Mouse (Mus musculus) urinary bladder, postnatal 14 days (tissue): ENCODE measurements around the gene Tradd.
A peak's percentile ranks its signal among the peaks of the same experiment; 100 is the strongest.
"Not testable (repeated sequence)": the region's sequence is repeated elsewhere in the genome, so short reads cannot be mapped to it uniquely, and the experiment has no call there.

Source experiments
- DNase-seq: peaks from one replicate; pipeline ENCODE4 v3.0.0; 2021; ENCODE audit warnings: low spot score

Gene Tradd

DNA sequence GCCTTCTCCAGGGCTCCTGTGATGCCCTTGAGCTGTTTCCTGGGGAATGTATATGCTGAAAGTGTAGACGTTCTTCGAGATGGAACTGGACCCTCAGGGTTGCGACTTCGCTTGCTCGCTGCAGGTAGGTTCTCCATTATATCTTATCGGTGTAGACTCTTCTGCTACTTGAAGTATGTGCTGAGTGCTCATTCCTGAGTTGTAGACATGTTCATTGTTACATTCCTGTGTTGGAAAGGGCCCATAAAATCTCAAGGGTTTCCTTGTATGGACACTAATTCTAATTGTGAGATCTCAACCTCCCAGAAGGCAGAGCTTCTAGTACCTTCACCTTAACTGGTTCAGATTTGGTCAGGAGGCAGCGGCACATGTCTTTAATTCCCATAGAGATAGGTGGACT is 23.4 kb downstream of the Tradd start:
- DNase-seq, result no peak

DNA sequence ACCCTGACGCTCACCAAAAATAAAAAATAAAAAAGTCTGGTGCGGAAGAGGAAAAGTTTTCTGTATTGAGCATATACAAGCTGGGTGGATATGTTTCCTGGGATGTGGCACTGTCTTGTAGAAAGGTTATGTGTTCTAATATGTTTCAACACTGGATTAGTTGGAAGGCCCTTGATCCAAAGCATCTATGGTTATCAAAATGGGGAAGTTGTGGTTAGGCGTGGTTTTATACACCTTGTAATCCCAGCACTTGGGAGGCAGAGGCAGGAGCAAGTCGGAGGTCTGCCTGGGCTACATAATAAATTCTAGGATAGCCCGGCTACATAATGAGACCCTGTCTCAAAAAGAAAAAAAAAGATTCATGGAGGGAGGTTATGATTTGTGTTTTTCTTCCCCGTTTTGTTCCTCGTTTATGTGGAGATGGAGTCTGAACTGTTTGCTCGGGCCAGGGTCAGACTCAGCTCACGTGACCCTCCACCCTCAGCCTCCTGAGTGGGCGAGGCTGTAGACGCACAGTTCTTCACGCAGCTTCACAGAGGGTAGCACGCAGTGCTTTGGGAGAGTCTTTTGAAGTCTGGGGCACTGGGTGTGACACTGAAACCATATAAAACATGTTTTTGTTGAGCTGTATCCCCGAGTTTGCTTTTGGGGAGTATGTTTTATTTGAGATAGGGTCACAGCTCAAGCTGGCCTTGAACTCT is 26.8 kb downstream of the Tradd start:
- no peak for DNase-seq

DNA sequence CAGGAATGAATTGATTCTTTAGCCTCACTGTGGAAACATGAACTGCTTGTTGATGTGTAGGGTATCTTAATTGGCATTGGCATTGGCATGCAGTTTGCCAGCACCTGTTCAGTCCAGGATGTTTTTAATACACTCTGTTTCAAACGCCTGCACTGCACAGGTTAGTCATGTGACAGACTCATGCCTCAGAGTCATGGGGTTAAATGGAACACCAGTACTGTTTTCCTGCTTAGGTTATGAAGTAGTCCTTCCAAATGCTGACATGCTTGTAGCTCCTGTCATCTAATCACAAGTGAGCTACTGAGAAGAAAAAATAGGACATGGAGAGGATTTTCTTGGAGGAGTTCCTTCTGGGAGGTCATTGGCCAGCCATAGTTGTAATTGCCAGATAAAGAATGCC is 29.2 kb downstream of the Tradd start:
- no peak for DNase-seq

DNA sequence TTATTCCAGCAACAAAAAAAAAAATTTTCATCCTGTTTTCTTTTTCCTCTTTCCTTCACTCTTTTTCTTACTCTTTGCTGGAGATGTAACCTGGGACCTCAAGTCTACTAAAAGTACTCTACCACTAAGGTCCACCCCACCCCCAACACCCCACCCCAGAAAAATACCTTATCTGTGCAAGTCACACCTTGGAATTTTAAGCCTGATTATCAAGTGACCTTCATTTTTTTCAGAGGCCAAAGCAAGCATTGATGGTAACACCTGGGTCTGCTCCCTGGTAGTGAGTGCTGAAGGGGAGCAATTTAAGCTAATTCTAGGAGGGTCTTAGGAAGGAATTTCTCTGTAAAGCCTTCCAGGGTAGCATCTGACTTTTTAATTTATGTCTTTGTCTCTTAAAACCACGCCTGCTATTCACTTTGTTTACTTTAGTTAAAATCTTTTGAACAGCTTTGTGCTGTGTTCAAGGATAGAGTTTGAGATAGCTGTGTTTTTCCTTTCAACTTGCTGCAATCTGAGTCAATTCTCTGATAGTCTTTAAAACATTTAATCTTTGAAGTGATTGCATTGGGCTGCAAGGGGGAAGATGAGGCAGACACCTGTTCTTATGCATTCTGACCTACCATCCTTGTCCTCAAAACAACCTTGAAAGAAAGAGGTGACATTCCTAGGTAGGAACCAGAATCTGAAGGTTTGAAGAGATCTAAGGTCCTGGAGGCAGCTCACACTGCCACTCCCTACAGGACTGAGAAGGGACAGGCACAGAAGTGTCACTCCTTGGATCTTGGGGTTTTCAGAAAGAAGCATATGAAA is 31.1 kb downstream of the Tradd start:
- no peak for DNase-seq

DNA sequence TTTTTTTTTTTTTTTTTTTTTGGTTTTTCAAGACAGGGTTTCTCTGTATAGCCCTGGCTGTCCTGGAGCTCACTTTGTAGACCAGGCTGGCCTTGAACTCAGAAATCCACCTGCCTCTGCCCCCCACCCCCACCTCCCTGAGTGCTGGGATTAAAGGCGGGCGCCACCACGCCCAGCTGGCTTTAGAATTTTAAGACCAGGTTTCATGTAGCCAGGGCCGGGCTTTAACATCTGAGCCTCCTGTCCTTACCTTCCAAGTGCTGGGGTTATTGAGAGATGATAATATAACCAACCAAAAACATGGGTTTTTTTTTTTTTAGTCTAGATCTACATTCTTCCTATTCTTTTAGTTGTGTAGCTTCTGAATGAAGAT is 32.1 kb downstream of the Tradd start:
- not testable (repeated sequence) for DNase-seq

DNA sequence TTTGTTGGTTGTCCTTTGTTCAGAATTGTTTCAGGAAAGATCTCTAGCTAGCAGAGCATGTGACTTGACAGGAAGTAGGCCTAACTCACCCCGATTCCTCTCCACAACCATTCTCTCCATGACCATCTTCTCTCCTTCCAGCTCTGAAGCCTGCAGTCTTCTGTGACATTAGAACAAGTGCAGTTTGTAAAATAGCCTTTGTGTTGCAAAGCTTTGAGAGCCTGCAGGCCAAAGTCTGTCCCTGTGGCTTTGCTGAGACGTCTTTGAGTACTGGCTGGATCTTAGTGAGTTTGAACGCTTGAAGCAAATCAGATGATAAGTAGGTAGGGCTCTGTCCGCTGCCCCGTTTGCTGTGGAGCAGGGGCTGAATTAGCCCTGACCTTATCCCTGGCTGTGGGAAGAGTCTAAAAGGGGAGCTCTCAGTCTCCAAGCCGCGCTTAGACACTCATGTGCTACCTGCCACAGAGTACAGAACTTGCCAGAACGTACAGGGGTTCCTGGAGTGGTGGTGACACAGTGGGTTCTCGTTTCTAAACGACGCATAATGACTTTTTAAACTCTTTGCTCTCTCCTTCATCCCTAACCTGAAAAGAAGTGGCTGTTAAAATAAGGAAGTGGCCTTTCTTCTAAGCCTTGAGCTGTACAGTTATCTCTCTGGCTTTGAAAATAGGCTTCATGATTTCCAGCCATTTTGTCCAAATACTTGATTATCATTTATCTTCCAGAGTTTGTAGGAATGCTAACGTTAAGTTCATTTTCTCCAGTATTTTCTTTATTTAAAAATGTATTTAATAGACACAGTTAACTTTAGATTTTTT is 32.7 kb downstream of the Tradd start:
- DNase-seq, result no peak

DNA sequence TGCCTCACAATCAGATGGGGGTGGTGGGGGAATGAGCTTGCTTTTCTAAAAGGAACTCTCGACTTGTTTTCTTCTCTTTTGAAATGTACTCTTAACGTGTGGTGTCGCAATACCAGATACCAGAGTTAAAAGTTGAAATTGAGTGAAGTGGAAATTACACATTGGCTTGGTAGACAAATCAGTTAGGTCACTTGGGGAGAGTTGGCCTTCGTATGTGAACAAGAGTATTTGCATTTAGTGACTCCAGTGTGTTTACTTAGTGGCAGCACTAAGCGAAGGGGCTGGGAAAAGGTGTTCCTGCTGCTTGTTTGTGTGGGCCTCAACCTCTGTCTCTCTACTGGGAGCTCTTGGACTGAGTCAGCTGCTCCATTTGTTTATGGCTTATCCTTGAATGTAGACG is 38.5 kb downstream of the Tradd start:
- no peak for DNase-seq

DNA sequence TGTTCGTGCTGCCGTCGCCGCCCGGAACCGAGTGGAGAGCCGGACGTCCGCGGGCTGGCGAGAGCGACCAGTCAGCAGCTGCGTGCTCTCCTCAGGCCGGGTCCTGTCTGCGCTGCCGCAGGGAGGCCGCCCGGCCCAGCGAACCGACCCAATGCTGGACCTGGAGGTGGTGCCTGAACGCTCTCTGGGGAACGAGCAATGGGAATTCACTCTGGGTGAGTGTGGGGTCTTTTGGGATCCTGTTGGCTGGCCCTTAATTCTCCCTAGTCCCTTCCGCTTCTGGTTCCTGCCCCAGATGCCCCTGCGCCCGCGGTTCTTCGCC is 39.2 kb downstream of the Tradd start:
- no peak for DNase-seq

DNA sequence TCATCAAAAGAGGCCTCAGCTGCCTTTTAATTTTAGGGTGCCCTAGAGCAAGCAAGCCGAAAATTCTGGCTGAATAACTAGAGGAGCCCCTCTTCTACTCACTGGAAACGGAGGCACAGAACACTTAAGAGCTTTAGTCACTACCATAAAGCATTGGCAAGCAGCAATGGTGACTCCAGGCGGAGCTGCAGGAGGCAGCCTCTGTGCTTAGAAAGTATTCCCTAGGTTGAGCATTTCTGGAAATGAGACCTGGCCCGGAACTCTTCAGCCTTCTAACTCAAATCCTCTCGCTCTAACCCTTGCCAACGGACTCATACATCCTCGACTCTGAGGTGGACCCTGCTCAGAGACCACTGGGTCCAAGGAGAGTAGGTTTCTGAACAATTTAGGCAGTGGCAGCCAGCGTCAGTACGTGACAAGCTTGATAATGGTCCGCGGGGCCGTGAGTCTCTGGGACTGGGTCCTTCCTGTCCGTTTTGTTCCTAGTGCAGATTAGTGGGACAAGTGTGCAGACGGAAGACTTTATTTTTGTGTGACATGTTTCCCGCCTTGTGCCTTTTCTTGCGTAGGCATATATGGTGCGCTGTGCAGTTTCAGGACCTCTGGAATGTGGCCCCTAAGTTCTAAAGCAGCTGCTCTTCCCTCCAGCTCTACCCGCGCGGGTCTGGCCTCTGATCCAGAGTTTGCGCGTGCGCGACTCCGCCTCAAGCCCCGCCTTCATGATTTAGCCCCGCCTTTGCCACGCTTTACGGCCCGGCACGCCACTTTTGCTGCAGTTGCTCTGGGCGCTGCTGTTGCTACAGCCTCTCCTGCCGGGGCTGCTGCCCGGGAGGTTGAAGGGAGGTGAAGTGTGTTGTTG is 39.8 kb downstream of the Tradd start, which contains the start of gene D230025D16Rik:
Gene D230025D16Rik (plus strand): TSS at position 733 of the 859 bp plus-strand sequence.
- peak; percentile 96 for DNase-seq

DNA sequence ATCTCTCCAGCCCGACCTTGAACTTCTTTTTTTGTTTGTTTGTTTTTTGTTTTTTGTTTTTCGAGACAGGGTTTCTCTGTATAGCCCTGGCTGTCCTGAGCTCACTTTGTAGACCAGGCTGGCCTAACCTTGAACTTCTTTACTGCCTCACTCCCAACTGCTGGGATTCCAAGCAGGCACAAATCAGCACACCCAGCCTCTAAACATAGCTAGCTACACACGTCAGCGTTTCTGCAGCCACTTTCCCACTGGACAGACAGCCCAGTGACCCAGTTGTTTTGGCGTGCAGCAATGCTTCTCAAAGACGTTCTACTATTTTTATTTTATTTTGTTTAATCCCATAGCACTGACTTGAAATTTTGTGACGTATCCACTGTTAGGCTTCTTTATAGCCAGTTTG is 40.6 kb downstream of the Tradd start:
- DNase-seq, result no peak

DNA sequence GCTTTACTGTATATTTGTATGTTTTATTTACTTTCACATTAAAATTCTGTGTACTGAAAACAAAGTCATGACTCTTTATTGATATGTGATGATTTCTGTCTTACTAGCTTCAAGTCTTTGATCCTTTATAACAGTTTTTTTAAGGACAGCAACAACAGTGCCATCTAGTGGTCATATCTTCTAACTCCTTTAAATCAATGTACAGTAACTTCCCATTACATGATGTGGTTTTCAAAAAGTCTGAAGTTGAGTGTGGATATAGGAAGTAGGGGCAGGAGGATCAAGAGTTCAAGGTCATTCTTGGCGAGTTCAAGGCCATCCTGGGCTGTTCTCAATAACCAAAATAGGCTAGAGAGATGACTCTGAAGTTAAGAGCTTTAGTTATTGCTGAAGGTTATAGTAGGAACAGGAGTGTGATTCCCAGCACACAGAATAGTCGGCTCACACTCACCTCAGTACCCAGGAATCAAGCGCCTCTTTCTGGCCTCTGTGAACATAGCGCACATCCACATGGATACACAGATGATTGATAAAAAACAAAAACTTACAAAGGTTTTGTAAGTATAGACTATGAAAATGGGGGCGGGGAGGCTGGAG is 46.4 kb downstream of the Tradd start:
- DNase-seq, result no peak

DNA sequence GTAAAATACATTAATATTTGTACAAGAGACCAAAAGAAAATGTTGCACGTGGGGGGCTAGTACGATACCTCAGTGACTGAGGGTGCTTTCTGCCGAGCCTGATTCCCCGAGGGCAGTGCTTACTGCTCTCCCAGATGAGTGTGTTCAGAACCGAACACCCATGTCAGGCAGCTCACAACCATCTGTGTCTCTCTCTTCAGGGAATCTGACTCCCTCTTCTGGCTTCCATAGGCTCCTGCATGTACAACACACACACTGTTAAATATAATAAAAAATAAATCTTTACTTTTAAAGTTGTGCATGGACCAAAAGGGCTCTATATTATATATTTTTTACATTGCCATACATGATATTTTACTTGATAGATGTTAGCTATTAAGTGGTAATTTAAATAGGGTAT is 50.3 kb downstream of the Tradd start:
- DNase-seq, result no peak

DNA sequence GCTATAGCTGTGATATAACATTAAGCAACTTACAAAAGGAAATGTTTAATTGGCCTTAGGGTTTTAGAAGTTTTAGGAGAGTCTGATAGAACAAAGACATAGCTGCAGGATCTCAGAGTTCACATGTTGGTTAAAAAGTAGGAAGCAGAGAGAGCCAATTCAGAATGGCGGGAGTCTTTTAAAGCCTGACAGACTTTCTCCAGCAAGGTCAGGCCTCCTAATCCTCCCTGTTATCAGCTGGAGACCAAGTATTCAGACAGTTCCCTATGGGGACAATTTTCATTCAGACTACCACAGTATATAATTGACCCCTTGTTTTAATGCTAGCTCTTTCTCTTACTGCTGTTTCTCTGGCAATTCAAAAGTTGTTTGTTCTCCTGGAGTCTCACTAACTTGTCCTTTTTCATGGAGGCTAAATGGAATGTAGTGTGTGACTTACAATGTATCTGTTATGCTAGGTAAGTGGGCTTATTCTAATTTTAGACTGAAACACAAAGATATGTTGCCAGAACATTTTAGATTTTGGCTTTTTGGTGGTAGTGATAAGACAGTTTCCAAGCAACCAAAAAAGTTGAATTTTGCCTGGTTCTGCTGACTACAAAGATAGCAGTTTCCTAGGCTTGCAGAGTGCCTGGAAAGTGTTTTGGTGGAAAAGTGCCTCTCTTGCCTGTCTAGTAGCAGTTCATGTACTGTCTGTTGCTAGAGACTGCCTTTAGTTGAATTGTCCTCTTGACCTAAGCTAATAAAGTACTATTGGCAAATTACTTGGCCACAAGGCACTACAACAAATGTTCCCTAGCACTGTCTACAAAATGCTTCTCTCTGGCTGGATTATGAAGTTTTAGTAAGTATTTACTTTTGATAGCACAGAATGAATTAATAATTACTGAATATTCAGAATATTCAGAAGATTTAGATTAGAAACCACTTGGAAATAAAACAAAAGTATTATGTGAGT is 55.0 kb downstream of the Tradd start:
- DNase-seq, result no peak
